Mouse (Mus musculus) testis, adult 2 months (tissue): ENCODE data around the gene Zfp646.

Source experiments
- CTCF ChIP-seq: fragments of 200-500 bp; IDR thresholded peaks from 2 replicates; pipeline ENCODE4 v1.5.1; 2012; ENCODE audit warnings: low read depth, mild to moderate bottlenecking, inconsistent platforms, low read length, moderate library complexity; ENCODE audit not compliant: control insufficient read depth, insufficient read depth, insufficient replicate concordance
- POLR2A ChIP-seq: fragments of 200-500 bp; IDR thresholded peaks from 2 replicates; pipeline ENCODE4 v1.6.1; 2012; ENCODE audit warnings: low read depth, mild to moderate bottlenecking, inconsistent platforms, low read length, moderate library complexity; ENCODE audit not compliant: control insufficient read depth

GRCm38 (mm10) chr7:127929923-127930322 lies 53.9 kb downstream of the Zfp646 start, which contains the start of gene Prss8:
- TF ChIP-seq CTCF (no peak), POLR2A (no peak)
